Mouse (Mus musculus) effector memory CD4-positive, alpha-beta T cell, adult 5 months (primary cell): ENCODE measurements around the gene Pxmp2. TPM values are rescaled to one million over a fixed set of nuclear protein-coding genes. Genes with fewer than 3 reads are reported as not detected.

Experiments
- polyA plus RNA-seq: library from polyadenylated mRNA; unstranded; fragments of 100-300 nt; shearing (Covaris generic); gene quantifications from one replicate; pipeline ENCODE4 v1.2.1, GENCODE M21; 2017

Gene Pxmp2
- polyA plus RNA-seq = 2.6 TPM

DNA sequence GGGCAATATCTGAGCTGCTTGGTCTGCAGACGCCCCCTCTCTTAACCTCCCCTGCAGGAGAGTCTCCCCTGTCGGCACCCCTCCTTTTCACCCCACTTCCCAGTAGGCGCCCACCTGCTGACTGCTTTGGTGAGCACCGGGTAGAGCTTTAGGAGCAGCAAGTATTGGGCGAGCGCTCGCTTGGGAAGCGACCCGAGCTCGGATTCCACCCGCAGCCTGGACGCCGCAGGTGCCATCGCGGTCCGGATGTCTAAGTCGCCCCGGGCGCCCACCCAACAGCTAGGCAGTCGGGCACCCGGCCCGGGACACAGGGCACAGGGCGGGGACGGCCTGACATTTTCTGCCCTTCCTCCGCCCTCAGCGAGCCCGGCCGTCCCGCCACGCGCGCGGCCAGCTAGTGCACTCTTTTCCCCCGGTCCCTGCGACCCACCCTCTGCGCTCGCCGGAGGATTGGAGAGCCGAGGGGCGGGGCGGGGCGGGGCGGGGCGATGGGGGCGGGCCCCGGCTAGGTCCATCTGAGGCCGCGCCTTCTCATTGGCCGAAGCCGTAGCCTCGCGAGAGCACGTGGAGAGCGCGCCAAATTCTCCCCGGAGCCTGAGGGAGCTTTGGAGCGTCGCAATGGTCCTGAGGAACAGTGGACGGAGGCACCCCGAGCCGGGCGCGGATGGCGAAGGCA, at the start of gene Pxmp2, which contains the start of gene Pole:
Gene Pxmp2 (minus strand): TSS at position 417 of the 676 bp plus-strand sequence.
Gene Pole (plus strand): TSS at position 537 of the 676 bp plus-strand sequence.

GRCm38 (mm10) chr5:110269141-110270101, 16.6 kb downstream of the Pxmp2 start, which contains the start of gene Pgam5:
Gene Pgam5, minus strand, starts transcription at chr5:110269913.

DNA sequence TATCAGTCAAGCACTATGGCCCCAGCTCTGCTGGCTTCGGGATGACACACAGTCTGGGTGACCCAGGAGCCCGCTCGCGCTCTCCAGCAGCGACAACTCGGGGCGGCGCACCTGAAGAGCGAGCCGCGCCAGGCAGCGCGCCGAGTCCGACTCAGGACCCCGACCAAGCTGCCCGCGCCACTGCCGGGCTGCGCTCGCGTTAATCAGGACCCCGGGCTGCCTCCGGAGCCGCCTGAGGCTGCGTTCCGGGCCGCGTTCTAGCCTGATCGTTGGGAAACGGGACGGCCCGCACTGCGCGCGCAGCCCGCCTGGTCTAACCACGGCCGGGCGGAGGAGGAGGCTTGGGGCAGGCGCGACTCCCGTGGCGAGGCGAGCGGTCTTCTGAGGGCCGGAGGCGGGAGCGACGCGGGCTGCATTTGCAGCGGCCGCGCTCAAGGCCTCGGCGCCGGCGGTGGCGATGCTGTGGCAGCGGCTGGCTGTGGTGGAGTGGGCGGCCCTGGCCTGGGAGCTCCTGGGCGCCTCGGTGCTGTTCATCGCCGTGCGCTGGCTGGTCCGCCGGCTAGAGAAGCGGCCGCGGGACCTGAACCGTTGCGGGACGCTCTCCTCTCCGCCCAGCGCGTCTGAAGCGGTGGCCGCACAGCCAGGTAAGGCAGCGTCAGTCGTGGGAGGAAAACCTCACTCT, 55.1 kb downstream of the Pxmp2 start, which contains the start of gene Ankle2:
Gene Ankle2 (plus strand): TSS at position 225 of the 682 bp plus-strand sequence.

Other genes starting within 250 kb of the Pxmp2 start
- 5.7 TPM for gene Gm17655, start 213.7 kb downstream of the Pxmp2 start, polyA plus RNA-seq
- 0.67 TPM for gene Gm35315, start 191.8 kb downstream of the Pxmp2 start, polyA plus RNA-seq
- gene Plcxd1, start 186.2 kb downstream of the Pxmp2 start, polyA plus RNA-seq = 2.4 TPM
- gene Gtpbp6, start 178.0 kb downstream of the Pxmp2 start, polyA plus RNA-seq = 60.4 TPM
- gene Zfp605, start 176.1 kb downstream of the Pxmp2 start, polyA plus RNA-seq = 2.3 TPM
- gene Chfr, start 150.3 kb downstream of the Pxmp2 start, polyA plus RNA-seq = 52.6 TPM
- gene Golga3, start 109.5 kb downstream of the Pxmp2 start, polyA plus RNA-seq = 32.7 TPM
- 42.4 TPM for gene Ankle2, start 55.2 kb downstream of the Pxmp2 start, polyA plus RNA-seq
- gene Pgam5, start 16.3 kb downstream of the Pxmp2 start, polyA plus RNA-seq = 47.5 TPM
- 3.4 TPM for gene Pole, start 120 bp upstream of the Pxmp2 start, polyA plus RNA-seq
- gene P2rx2, start 57.0 kb upstream of the Pxmp2 start, polyA plus RNA-seq = not detected
- gene Lrcol1, start 58.5 kb upstream of the Pxmp2 start, polyA plus RNA-seq = not detected
- 93.7 TPM for gene Fbrsl1, start 162.3 kb upstream of the Pxmp2 start, polyA plus RNA-seq